Mouse (Mus musculus) kidney, embryonic 14.5 days (tissue): ENCODE results near the gene Srms. TPM values are rescaled to one million over a fixed set of nuclear protein-coding genes. Genes with fewer than 3 reads are reported as not detected.

ENCODE experiments used
- ATAC-seq: fragments of 200-750 bp; cut with Nextera tagmentation; 2 replicates; pipeline ENCODE4 v1.8.0; 2017; ENCODE audit warnings: moderate number of reproducible peaks, mild to moderate bottlenecking, moderate TSS enrichment, moderate library complexity; ENCODE audit not compliant: low FRiP score, low TSS enrichment
- H3K27ac ChIP-seq: fragments of 300-500 bp; sonication (generic); 2 replicates; pipeline ENCODE4 v1.5.1; 2014; ENCODE audit warnings: low read depth, mild to moderate bottlenecking, low read length, moderate library complexity, mixed read lengths
- H3K27me3 ChIP-seq: fragments of 300-500 bp; sonication (generic); 2 replicates; pipeline ENCODE4 v1.6.1; 2014; ENCODE audit warnings: mild to moderate bottlenecking, low read length; ENCODE audit not compliant: control insufficient read depth, insufficient read depth
- H3K36me3 ChIP-seq: fragments of 300-500 bp; sonication (generic); 2 replicates; pipeline ENCODE4 v1.6.1; 2014; ENCODE audit warnings: low read length, mixed read lengths; ENCODE audit not compliant: control insufficient read depth, insufficient read depth
- H3K4me1 ChIP-seq: fragments of 300-500 bp; sonication (generic); 2 replicates; pipeline ENCODE4 v1.6.1; 2014; ENCODE audit warnings: low read length, mixed read lengths; ENCODE audit not compliant: control insufficient read depth, insufficient read depth
- H3K4me2 ChIP-seq: fragments of 300-500 bp; sonication (generic); replicated peaks from 2 replicates; pipeline ENCODE4 v1.6.1; 2014; ENCODE audit warnings: low read depth, mild to moderate bottlenecking, low read length
- H3K4me3 ChIP-seq: fragments of 300-500 bp; sonication (generic); 2 replicates; pipeline ENCODE4 v1.5.1; 2014; ENCODE audit warnings: mild to moderate bottlenecking, low read length
- H3K9ac ChIP-seq: fragments of 300-500 bp; sonication (generic); 2 replicates; pipeline ENCODE4 v1.6.1; 2014; ENCODE audit warnings: low read depth, mild to moderate bottlenecking, low read length, moderate library complexity
- H3K9me3 ChIP-seq: fragments of 300-500 bp; sonication (generic); 2 replicates; pipeline ENCODE4 v1.6.1; 2016; ENCODE audit warnings: low read length; ENCODE audit not compliant: control insufficient read depth
- WGBS: fragments of 180-500 bp; shearing (Covaris S2); extraction: QIAGEN DNeasy Blood & Tissue Kit; methylation state at CpG from one replicate; pipeline ENCODE4 v1.1.7; 2014; 5-methylcytosine and 5-hydroxymethylcytosine counted together
- polyA plus RNA-seq: library from polyadenylated mRNA; unstranded; fragments of >200 nt; fragmentation: Nextera tagmentation; extraction: Ambion mirVana; gene quantifications from 2 replicates; pipeline ENCODE4 v1.2.1, GENCODE M21; 2014

Gene Srms
- polyA plus RNA-seq, 1 experiment from 2014 or later = 0.24 TPM

- no peak overlapping the region for H3K9ac ChIP-seq
- H3K27ac ChIP-seq = no peak overlapping the region
- H3K4me1 ChIP-seq = peaks cover 3% of the 10 kb centered on the region; the same call in 1 of the 2 replicates
- H3K4me2 ChIP-seq = no peak overlapping the region
- WGBS = 72% methylated on average over 4 of the region's 4 CpGs
- ATAC-seq = no peak
- H3K36me3 ChIP-seq = no peaks in the 10 kb centered on the region
- H3K27me3 ChIP-seq = peaks cover 26% of the 10 kb centered on the region
- no peaks in the 10 kb centered on the region for H3K9me3 ChIP-seq
- no peak overlapping the region for H3K4me3 ChIP-seq
Observed at GRCm38 (mm10) chr2:181160821-181161220, 52.2 kb downstream of the Srms start.

GRCm38 (mm10) chr2:181159771-181160170, 53.2 kb downstream of the Srms start:
- WGBS = 0% methylated on average over 2 of the region's 2 CpGs
- ATAC-seq = peak; percentile 81
- Histone ChIP-seq H3K9ac (no peak overlapping the region), H3K9me3 (no peaks in the 10 kb centered on the region), H3K4me3 (no peak overlapping the region), H3K4me2 (no peak overlapping the region), H3K27me3 (peaks cover 36% of the 10 kb centered on the region), H3K36me3 (no peaks in the 10 kb centered on the region), H3K4me1 (peaks cover 3% of the 10 kb centered on the region; the same call in 1 of the 2 replicates), H3K27ac (no peak overlapping the region)

- Histone ChIP-seq H3K4me3 (no peak overlapping the region), H3K9ac (no peak overlapping the region), H3K27ac (no peak overlapping the region), H3K4me2 (no peak overlapping the region), H3K27me3 (peaks cover 36% of the 10 kb centered on the region), H3K36me3 (no peaks in the 10 kb centered on the region), H3K4me1 (peaks cover 3% of the 10 kb centered on the region; the same call in 1 of the 2 replicates), H3K9me3 (no peaks in the 10 kb centered on the region)
- no peak for ATAC-seq
- 51% methylated on average over 7 of the region's 7 CpGs for WGBS
Observed at GRCm38 (mm10) chr2:181159091-181159514, 53.9 kb downstream of the Srms start.

GRCm38 (mm10) chr2:181158471-181158870, 54.5 kb downstream of the Srms start:
- H3K36me3 ChIP-seq = no peaks in the 10 kb centered on the region
- no peak overlapping the region for H3K27ac ChIP-seq
- H3K4me2 ChIP-seq = no peak overlapping the region
- H3K27me3 ChIP-seq = peaks cover 36% of the 10 kb centered on the region
- no peak overlapping the region for H3K4me3 ChIP-seq
- WGBS = 75% methylated on average over 2 of the region's 2 CpGs
- no peaks in the 10 kb centered on the region for H3K9me3 ChIP-seq
- peaks cover 3% of the 10 kb centered on the region; the same call in 1 of the 2 replicates for H3K4me1 ChIP-seq
- no peak overlapping the region for H3K9ac ChIP-seq
- ATAC-seq = no peak

GRCm38 (mm10) chr2:181157716-181158302, 55.2 kb downstream of the Srms start:
- no peak overlapping the region for H3K9ac ChIP-seq
- no peak for ATAC-seq
- 70% methylated on average over 6 of the region's 6 CpGs for WGBS
- no peak overlapping the region for H3K27ac ChIP-seq
- H3K4me1 ChIP-seq = peaks cover 3% of the 10 kb centered on the region; the same call in 1 of the 2 replicates
- no peak overlapping the region for H3K4me3 ChIP-seq
- peaks cover 37% of the 10 kb centered on the region for H3K27me3 ChIP-seq
- H3K36me3 ChIP-seq = no peaks in the 10 kb centered on the region
- no peaks in the 10 kb centered on the region for H3K9me3 ChIP-seq
- no peak overlapping the region for H3K4me2 ChIP-seq

GRCm38 (mm10) chr2:181157180-181157579, 55.8 kb downstream of the Srms start:
- no peak overlapping the region; the same call in 1 of the 2 replicates for H3K4me3 ChIP-seq
- H3K27ac ChIP-seq = no peak overlapping the region
- no peaks in the 10 kb centered on the region for H3K9me3 ChIP-seq
- H3K9ac ChIP-seq = no peak overlapping the region; the same call in 1 of the 2 replicates
- H3K4me2 ChIP-seq = no peak overlapping the region; the same call in 1 of the 2 replicates
- peaks cover 3% of the 10 kb centered on the region; the same call in 1 of the 2 replicates for H3K4me1 ChIP-seq
- no peaks in the 10 kb centered on the region for H3K36me3 ChIP-seq
- WGBS = 84% methylated on average over 4 of the region's 4 CpGs
- H3K27me3 ChIP-seq = peaks cover 42% of the 10 kb centered on the region
- no peak for ATAC-seq

GRCm38 (mm10) chr2:181156248-181157121, 56.5 kb downstream of the Srms start, which contains the start of gene Eef1a2:
Gene Eef1a2, minus strand, starts transcription at chr2:181157014.
- Histone ChIP-seq H3K4me3 (peak within 1 kb of the TSS; percentile 24; the same call in 1 of the 2 replicates), H3K9ac (no peak within 1 kb of the TSS; the same call in 1 of the 2 replicates), H3K4me1 (peaks cover 3% of the 10 kb centered on the region; the same call in 1 of the 2 replicates), H3K36me3 (no peaks in the 10 kb centered on the region), H3K27me3 (peaks cover 42% of the 10 kb centered on the region), H3K27ac (no peak within 1 kb of the TSS), H3K4me2 (peak within 1 kb of the TSS; percentile 42), H3K9me3 (no peaks in the 10 kb centered on the region)
- ATAC-seq = peak; percentile 62; the same call in 1 of the 2 replicates
- 2% methylated on average over 55 of the region's 55 CpGs for WGBS

GRCm38 (mm10) chr2:181155801-181156200, 57.2 kb downstream of the Srms start:
- H3K4me1 ChIP-seq = peaks cover 3% of the 10 kb centered on the region; the same call in 1 of the 2 replicates
- no peaks in the 10 kb centered on the region for H3K9me3 ChIP-seq
- H3K36me3 ChIP-seq = no peaks in the 10 kb centered on the region
- no peak overlapping the region for H3K4me3 ChIP-seq
- H3K27me3 ChIP-seq = peaks cover 42% of the 10 kb centered on the region
- no peak overlapping the region for H3K4me2 ChIP-seq
- no peak overlapping the region for H3K27ac ChIP-seq
- 60% methylated on average over 4 of the region's 4 CpGs for WGBS
- no peak for ATAC-seq
- no peak overlapping the region for H3K9ac ChIP-seq
